Mouse (Mus musculus) neutrophil, adult 59 days (primary cell): ENCODE measurements around the gene Enkur. TPM values are rescaled to one million over a fixed set of nuclear protein-coding genes. Genes with fewer than 3 reads are reported as not detected.

ENCODE experiments used
- total RNA-seq, 2 experiments: library from RNA; stranded (reverse); gene quantifications; 1 replicate in 1 of 2; 2 replicates in 1 of 2; pipeline ENCODE4 v1.2.4; 2023

The Enkur gene
- total RNA-seq = not detected

GRCm38 (mm10) chr2:21204912-21205830 is at the start of gene Enkur, which contains the start of gene Thnsl1:
TSS of gene Enkur (minus strand) at chr2:21205365.
TSS of gene Thnsl1 (plus strand) at chr2:21205724.

Other genes starting within 250 kb of the Enkur start
- 10 to 100 TPM; 25.4 to 34.0 TPM for gene Arhgap21, start 236.5 kb downstream of the Enkur start, total RNA-seq
- 1 to 10 TPM in 1 of 2 experiments, under 1 TPM in 1; 0.64 to 1.8 TPM for gene Thnsl1, start 359 bp upstream of the Enkur start, total RNA-seq
- not detected for gene Gpr158, start 162.2 kb upstream of the Enkur start, total RNA-seq